Mouse (Mus musculus): ENCODE results near the gene Gm5134.

Gene Gm5134

DNA sequence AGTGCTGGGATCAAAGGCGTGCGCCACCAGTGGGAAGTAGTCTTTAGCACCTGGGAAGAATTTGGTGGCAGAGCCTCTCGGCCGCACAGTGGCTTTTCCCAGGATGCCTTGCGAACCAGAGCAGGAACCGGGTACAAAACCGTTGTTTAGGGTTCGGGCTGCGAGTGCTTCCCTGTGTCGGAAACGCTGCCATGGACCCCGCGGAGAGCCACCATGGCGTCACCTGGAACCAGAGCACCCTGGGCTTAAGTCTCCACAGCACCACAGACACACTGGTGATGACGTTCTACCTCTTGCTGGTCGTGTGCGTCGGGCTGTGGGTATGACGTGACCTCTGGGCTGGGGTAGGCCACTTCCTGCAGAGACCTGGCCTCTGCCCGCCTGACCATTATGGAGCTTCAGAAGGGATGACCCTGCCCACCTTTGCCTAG, at the start of gene Gm5134:
Gene Gm5134 (plus strand): TSS at position 134 of the 431 bp plus-strand sequence.
- in situ Hi-C loops (cut with MboI, MseI) = loop anchor here (5.0 kb wide), 1 partner anchor 67 kb away; no protein-coding TSS in a partner anchor

DNA sequence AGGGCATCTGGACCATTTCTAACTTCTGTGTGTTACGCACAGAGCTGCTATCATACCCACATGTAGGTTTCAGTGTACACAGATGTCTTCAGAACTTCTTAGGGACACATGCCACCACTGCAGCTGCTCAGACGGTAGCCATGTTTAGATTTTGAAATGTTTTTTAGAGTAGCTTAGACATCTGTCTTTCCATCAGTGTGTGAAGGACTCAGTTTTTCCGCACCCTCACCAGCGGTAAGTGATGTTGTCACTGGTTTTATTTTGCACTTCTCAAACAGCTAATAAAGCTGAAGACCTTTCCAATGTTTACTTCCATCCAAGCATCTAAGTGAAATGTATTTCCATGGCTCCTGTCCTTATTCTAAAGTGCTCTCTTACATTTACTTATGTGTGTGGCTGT, 47.4 kb upstream of the Gm5134 start:
- in situ Hi-C loops (cut with MboI, MseI) = no loop called here

DNA sequence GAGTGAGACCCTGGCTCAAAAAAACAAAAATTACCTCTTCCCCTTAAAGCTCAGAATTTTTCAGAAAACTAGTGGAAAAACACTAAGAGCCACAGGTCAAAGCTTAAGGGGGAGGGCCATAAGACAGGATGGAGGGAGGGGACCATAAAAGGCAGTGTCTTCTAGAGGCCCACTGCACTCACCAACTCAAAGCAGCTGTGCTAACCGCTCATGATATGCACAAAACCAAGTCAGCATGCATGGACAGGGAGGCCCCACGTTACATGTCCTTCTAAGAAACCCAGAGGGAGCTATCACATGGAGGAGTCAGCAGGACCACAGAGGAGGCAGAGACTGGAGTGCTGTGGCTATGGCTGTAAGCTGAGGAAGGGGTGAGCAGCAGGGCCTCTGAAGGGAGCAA, 43.6 kb upstream of the Gm5134 start:
- in situ Hi-C loops (cut with MboI, MseI) = no loop called here

DNA sequence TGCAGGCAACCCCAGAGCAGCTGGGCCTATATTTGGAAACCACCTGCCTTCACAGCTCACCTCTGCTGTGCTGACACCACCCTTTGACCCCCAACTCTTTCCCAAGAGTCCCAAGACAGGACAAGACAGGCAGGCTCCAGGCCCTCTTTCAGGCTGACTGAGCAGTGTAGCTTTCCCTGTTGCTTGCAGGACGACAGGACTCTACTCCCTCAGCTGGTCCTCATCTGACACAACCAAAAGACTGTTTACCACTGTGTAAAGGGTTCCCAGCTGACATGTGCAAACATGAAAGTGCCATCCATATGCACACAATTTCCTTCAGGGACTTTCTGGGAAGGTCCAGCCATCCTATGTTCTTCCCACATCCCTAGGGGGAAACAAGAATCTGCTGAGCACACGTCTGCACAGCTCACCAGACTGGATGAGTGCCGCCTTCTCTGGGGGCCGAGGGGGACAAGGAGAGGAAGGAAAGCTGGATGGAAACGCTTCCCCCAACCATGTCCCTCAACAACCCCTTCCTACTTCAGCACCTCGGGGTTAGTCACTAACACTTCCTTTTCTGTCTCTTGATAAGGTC, 41.2 kb upstream of the Gm5134 start:
- in situ Hi-C loops (cut with MboI, MseI) = no loop called here

DNA sequence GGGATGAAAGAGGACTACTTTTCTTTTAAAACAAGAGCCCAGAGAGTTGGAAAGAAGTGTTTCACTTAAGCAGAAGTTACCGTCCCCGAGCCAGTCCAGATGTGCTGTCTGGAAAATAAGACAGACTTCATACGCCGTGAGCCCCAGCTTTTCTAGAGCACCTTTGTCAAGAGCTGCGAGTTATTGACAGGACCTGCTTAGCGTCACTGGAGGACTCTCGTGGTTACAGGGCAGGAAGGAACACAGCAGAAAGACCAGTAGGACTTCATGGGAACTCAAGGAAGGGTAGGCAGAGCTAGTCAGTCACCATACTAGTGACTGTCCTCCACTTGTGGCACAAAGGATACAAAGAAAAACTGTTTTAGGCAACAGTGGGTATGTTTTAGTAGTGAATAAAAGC, 38.8 kb upstream of the Gm5134 start:
- in situ Hi-C loops (cut with MboI, MseI) = no loop called here

DNA sequence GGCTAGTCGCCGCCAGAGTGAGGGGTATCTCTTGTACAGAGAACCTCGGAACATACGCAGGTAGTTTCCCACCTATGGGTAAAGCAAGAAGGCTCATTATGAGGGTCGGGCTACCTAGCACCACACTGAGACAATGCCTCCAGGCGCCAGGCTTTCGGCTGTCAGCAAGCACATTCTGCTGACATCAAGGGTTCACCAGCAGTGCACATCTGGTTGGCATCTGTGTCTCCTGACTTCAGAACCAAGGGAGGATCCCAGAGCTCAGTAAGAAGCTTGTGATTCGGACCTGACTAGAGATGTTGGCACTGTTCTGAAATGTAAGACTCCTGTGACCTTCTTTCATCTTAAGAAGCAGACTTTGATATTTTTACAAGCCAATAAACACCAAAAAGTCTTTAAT, 37.5 kb upstream of the Gm5134 start:
- in situ Hi-C loops (cut with MboI, MseI) = no loop called here

DNA sequence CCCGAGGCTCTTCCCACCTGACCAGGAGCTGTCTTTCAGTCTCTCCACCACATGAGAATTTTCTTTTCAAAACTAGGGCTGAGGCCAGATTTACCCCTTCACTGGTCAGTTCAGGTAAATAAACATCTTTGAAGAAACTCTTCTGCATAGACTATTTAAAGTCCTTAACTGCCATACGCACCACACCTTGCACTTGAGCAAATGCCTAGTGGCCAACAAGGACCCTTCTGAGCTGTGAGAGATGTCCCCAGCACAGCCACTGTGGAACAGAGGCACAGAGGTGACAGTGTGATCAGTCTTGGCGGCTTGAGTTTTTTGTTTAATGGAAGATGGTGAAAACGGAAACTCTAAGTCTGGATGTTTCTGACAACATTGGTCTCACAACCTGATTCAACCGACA, 35.3 kb upstream of the Gm5134 start:
- in situ Hi-C loops (cut with MboI, MseI) = no loop called here

DNA sequence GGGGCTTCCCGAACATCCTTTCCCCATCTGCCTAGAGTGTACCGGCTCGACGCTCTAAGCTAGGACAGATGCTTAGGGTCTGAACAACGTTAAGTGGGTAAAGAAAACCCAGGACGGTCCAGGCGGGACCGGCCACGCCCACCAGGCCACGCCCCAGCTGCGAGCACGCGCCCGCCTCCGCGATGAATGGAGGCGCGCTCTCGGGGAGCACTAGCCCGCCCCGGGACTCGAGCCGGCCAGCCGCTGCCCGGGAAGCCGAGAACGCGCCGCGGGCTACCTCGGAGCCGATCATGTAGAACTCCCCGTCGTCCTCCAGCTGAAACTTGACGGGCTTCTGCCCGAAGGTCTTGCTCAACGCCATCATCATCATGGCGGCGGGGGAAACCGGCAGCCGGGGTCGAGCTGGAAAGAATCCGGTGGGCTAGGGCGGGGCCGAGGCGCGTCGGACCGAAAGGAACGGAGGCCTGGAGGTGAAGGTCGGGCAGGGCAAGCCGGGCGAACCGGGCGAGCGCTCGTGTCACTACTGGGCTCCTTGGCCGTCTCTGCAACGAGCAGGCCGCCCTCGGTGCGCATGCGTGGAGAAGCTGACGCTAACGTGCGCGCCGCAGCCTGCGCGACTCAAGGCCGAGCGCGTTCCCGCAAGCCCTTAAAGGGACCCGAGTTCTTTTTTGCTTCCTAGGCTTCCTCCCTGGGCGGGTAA, 33.1 kb upstream of the Gm5134 start, which contains the start of gene Smarcb1:
Gene Smarcb1 (minus strand): TSS at position 592 of the 700 bp plus-strand sequence.
- in situ Hi-C loops (cut with MboI, MseI) = no loop called here

DNA sequence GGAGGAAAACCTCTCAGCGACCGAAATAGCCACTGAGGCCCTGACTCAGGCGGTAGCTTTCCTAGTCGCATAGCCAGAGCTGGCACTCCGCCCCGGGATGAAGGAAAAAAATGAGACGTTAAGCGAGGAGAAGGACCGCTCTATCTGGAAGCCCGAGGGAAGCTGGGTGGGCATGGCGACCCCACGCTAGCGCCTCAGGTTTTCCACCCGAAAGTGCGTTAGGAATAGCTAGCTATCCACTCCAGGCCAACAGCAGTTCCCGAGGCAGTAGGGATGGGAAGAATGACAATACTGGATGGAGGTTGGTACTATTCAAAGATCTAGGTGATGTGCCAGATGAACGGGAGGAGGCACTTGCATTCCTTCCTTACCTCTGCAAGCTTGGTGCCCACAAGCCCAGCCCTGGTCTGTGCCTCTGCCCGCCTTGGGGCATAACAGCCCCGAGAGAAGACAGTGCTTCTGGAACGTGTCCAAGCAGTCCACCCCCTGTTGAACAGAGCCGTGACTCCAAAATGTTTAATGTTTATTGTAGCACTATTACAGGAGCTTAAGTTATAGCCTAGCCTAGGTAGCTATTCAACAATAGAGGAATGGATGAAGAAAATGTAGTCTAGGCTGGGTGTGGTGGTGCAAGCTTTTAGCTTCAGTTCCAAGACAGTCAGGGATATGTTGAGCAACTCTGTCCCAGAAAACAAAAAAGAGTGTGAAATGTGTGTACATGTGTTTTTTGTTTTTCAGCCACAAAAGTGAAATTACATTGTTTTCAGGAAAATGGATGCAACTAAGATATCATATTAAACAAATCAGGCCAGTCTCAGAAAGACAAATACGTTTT, 32.4 kb upstream of the Gm5134 start:
- in situ Hi-C loops (cut with MboI, MseI) = no loop called here

DNA sequence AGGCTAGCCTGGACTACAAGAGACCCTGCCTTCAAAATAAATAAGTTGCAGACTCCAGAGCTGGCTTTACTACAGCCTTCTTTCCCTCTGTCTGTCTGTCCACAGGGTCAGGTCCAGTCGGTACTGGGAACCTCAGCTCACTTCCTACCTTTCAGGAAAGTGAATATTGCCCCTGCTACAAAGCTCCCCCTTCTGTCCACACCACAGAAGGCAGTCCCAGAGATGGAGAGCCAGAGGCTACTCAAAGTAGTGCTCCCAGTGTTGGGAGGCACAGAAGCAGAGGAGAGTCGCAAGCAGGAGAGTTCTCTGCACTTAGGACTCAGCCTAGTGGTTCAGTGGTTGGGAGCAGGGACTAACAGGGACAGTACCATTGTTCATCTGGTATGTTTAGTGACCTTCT, 30.0 kb upstream of the Gm5134 start:
- in situ Hi-C loops (cut with MboI, MseI) = no loop called here

DNA sequence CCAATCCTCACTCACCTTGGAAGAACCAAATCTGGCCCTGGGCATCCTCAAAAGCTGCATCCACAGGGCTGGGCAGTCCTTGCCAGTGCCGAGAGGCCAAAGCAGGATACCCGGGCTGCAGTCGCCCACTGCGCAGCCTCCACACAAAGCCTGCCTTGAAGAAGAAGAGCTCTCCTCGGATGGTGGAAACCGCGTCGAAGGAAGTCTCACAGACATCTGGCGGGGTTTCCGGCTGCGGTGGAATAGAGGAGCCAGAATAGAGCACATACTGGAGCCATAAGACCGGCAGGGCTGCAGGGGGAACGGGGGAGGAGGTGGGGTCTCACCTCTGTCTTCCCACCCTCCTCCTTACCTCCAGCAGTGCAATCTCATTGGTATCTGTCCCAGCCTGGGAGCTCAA, 27.9 kb upstream of the Gm5134 start:
- in situ Hi-C loops (cut with MboI, MseI) = no loop called here

DNA sequence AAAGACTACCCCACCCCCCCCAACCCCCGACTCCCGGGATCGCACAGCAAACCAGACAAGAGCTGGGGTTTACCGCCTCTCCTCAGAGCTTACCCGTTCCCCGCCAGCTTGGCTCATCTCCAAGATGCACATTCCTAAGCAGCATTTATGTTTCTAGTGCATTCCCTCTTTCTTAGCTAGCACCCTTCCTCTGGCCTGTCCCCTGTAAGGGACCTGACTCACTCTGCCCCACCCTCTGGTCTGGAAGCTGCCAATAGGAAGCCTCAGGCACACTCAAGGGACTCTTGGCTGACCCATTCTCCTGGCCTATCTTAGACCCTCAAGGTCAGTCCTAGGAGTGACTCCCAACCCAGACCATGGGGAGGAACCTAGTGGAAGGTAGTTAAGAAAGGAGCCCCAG, 24.0 kb upstream of the Gm5134 start:
- in situ Hi-C loops (cut with MboI, MseI) = no loop called here

DNA sequence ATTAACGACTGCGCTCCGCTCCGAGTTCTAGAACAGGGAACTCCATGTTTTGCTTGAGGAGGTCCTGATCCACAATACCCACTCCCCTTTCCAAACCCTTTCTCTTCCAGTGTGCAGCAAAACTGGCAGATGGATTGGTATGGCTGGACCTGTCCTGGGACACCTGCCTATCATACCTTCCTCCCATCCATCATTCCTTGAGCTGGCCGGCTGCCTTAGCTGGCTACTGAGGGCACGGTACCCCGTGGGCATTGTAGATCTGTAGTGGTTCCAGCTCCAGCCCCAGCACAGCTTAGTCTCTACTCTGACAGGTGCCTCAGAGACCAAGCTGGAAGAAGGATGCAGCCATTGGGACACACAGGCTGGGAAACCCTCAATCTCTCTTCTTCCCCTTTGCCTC, 23.0 kb upstream of the Gm5134 start:
- in situ Hi-C loops (cut with MboI, MseI) = no loop called here

DNA sequence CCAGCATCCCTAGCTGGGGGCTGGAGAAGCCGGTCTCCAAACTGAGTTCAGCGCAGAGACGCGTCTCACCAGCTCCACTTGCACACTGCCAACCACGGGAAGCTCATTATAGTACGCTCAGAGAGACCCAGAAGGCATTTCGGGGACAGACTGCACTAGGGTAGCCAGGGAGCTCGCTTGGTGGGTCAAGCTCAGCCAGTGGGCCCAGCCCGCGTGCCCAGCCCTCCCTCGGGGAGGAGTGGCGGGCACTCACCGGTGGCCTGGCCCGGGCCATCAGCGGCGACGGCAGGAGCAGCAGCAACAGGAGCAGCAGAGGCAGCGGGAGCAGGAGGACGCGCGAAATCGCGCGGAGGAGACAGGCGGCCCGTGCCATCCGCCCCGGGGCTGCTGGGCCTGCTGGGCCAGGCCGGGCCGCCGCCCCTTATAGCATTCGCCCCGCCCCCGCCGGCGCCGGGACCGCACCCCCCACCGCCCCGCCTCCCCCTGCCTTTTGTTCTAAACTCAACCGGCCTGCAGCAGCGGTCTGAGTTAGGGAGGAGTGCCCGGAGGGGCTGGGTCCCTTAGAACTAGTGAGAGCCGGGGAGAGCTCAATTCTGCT, 22.1 kb upstream of the Gm5134 start:
- in situ Hi-C loops (cut with MboI, MseI) = no loop called here

DNA sequence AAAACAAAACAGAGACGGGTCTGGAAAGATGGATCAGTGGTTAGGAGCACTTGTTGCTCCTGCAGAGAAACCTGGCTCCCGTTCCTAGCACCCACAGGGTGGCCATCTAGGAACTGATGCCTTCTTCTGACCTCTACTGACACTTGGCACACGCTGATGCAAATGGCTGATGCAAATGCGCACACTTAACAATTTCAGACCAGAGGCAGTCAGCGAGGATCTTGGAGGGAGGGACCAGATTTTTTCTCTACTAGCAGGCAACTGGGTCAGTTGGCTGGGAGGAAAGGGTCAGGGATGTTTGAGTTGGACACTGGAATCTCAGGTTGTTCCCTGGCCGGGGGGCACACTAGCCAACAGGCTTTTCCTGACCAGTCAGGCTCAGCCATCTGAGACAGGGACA, 21.4 kb upstream of the Gm5134 start, which contains the start of gene Chchd10:
Gene Chchd10 (plus strand): TSS at position 240 of the 400 bp plus-strand sequence.
- in situ Hi-C loops (cut with MboI, MseI) = no loop called here

DNA sequence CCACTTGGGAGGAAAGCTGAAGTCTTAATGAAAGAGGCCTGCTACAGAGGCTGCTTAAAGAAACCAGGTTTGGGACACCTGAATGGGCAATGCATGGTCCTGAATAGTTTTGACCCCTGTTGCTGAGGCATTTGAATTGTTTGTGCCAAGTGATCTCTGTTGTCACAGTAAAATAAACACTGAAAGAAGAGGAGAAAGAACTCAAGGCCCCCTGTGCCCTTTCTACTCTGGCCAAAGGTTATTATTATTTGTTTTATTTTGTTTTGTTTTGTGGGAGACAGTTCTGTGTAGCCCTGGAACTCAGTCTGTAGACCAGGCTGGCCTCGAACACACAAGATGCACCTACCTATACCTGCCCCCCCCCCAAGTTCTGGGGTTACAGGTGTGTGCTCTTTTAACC, 19.3 kb upstream of the Gm5134 start:
- in situ Hi-C loops (cut with MboI, MseI) = loop anchor here (5.0 kb wide), 1 partner anchor 728 kb away; no protein-coding TSS in a partner anchor

DNA sequence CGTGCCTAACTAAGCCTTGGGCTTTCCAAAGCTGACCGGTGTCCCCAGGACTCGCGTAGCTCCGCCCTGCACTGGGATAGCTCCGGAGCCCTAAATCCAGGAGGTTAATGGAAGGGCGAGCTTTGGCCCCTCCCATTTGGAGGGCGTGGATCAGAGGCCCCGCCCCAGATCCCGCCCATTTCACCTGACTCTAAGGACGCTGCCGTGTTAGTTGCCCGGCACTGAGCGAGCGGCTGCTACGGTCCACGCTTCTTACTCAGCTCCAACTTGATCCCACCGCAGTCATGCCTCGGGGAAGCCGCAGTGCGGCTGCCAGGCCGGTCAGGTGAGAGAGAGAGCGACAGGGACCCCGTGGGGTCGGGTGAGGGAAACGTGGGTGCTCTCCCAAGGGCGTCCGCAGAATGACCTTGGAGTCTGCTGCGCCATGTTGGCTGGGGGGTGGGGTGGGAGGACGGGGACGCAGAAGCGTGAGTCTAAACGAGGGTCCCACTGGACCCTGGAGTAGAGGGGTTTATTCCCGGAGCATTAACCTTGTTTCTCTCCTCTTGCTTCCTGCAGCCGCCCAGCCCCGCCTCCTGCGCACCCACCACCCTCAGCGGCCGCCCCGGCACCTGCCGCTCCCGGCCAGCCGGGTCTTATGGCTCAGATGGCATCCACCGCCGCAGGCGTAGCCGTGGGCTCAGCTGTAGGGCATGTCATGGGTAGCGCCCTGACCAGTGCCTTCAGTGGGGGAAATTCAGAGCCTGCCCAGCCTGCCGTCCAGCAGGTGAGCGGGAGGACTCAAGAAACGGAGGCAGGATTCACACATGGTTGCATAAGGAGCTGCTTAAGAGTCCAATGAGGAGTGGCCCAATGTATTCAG, 18.4 kb upstream of the Gm5134 start, which contains the start of gene Mmp11:
Gene Mmp11 (minus strand): TSS at position 817 of the 862 bp plus-strand sequence.
- in situ Hi-C loops (cut with MboI, MseI) = loop anchor here (5.0 kb wide), 1 partner anchor 729 kb away; no protein-coding TSS in a partner anchor

DNA sequence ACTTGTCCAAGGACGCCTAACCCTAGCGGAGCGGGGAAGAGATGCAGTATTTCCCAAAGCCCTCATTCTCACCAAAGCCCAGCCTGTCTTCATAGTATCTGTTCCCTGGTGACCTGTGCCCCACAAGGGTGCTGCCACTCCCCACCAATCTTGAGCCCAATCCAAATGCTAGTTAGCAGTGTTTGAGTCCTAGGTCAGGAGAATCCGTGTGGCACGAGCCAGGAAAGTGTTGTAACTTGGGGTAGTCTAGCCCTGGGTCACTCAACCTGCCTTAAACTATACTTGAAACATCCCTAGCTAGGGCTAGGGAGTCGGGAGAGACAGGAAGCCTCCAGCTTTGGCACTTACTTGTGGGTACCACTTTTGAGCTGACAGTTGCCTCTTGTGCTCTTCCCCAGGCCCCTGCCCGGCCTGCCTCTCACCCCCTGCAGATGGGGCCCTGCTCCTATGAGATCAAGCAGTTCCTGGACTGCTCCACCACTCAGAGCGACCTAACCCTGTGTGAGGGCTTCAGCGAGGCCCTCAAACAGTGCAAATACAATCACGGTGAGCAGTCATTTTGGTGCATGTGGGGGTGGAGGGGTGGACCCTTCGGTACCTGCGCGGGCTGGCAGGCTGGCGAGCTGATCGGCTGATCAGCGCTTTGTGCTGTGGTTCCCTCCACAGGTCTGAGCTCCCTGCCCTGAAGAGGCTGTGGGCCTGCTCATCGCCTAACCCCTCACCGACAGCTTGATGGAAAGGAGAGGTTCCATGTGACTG, 17.2 kb upstream of the Gm5134 start:
- in situ Hi-C loops (cut with MboI, MseI) = loop anchor here (5.0 kb wide), 1 partner anchor 730 kb away; no protein-coding TSS in a partner anchor

DNA sequence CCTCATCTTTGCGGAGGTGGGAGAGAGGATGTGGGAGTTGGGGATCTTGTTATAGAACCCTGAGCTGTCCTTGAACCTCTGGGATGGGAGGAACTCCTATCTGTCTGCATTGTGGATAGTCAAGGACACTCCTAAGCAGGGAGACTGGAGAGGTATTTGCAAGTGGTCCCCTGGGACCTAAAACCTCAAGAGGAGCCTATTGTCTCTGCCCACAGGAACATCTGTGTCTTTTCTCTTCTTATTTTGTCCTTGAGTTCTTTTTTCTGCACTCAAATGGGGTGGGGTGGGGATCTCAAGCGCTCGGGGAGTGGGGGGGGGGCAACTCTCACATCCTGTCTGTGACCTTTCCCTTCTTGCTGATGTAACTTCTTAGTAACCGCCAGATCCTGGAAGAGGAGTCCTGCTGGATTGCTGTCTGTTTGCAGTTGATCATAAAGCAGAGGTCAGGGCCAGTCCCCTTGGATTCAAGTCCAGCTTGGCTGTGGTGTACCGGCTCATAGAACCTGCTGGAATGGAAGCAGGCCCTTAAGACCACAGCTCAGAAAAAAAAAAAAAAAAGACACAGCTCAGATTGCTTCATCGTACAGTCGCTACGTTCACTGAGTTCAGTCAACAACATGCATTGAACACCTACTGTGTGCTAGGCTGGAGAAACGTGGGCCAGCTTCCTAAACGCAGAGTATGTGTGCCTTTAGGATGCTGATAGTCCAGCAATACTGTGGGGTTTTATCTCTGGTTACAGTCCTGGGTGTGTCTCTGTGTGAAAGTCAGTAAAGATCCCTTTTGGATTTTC, 16.3 kb upstream of the Gm5134 start:
- in situ Hi-C loops (cut with MboI, MseI) = loop anchor here (5.0 kb wide), 1 partner anchor 731 kb away; no protein-coding TSS in a partner anchor

Data from T-helper 2 cell (primary cell).